Mouse (Mus musculus) hindbrain, postnatal 0 days (tissue): ENCODE data around the gene Rnf114. TPM values are rescaled to one million over a fixed set of nuclear protein-coding genes. Genes with fewer than 3 reads are reported as not detected.

ENCODE experiments used
- ATAC-seq: fragments of 200-750 bp; cut with Nextera tagmentation; 2 replicates; pipeline ENCODE4 v1.8.0; 2017; ENCODE audit warnings: mild to moderate bottlenecking, moderate TSS enrichment, moderate library complexity
- DNase-seq: peaks from one replicate; pipeline ENCODE4 v3.0.0-alpha.2; 2015; ENCODE audit warnings: low spot score
- H3K27ac ChIP-seq: fragments of 300-500 bp; sonication (generic); 2 replicates; pipeline ENCODE4 v1.5.1; 2014; ENCODE audit warnings: mild to moderate bottlenecking
- H3K27me3 ChIP-seq: fragments of 300-500 bp; sonication (generic); 2 replicates; pipeline ENCODE4 v1.6.1; 2014; ENCODE audit warnings: low read length, mixed read lengths; ENCODE audit not compliant: insufficient read depth
- H3K36me3 ChIP-seq: fragments of 300-500 bp; sonication (generic); 2 replicates; pipeline ENCODE4 v1.6.1; 2014; ENCODE audit warnings: low read length, mixed read lengths; ENCODE audit not compliant: insufficient read depth
- H3K4me1 ChIP-seq: fragments of 300-500 bp; sonication (generic); 2 replicates; pipeline ENCODE4 v1.6.1; 2014; ENCODE audit warnings: antibody characterized with exemption, low read length, mixed read lengths; ENCODE audit not compliant: insufficient read depth
- H3K4me2 ChIP-seq: fragments of 300-500 bp; sonication (generic); 2 replicates; pipeline ENCODE4 v1.6.1; 2014; ENCODE audit warnings: low read depth, mild to moderate bottlenecking, low read length, moderate library complexity, mixed read lengths
- H3K4me3 ChIP-seq: fragments of 300-500 bp; sonication (generic); 2 replicates; pipeline ENCODE4 v1.5.1; 2014; ENCODE audit warnings: low read length
- H3K9ac ChIP-seq: fragments of 300-500 bp; sonication (generic); replicated peaks from 2 replicates; pipeline ENCODE4 v1.6.1; 2014; ENCODE audit warnings: mild to moderate bottlenecking, low read length, moderate library complexity, mixed read lengths
- H3K9me3 ChIP-seq: fragments of 300-500 bp; sonication (generic); 2 replicates; pipeline ENCODE4 v1.6.1; 2016; ENCODE audit warnings: low read length, mixed read lengths
- CTCF ChIP-seq: IDR thresholded peaks from 2 replicates; pipeline ENCODE4 v1.5.1; 2016; ENCODE audit warnings: antibody characterized with exemption, control low read depth, low read depth
- WGBS: fragments of 180-500 bp; shearing (Covaris S2); extraction: QIAGEN DNeasy Blood & Tissue Kit; methylation state at CpG from one replicate; pipeline ENCODE4 v1.1.7; 2014; 5-methylcytosine and 5-hydroxymethylcytosine counted together
- polyA plus RNA-seq: library from polyadenylated mRNA; unstranded; fragments of >200 nt; fragmentation: Nextera tagmentation; extraction: Ambion mirVana; gene quantifications from 2 replicates; pipeline ENCODE4 v1.2.1, GENCODE M21; 2015
- total RNA-seq: library from RNA; depleted of rRNA; stranded (reverse); fragments of >200 nt; gene quantifications from 2 replicates; pipeline ENCODE4 v1.2.3, GENCODE M21; 2014

The Rnf114 gene
- total and polyA plus RNA-seq, 2 experiments from 2014 or later: 85.8 to 89.6 TPM

DNA sequence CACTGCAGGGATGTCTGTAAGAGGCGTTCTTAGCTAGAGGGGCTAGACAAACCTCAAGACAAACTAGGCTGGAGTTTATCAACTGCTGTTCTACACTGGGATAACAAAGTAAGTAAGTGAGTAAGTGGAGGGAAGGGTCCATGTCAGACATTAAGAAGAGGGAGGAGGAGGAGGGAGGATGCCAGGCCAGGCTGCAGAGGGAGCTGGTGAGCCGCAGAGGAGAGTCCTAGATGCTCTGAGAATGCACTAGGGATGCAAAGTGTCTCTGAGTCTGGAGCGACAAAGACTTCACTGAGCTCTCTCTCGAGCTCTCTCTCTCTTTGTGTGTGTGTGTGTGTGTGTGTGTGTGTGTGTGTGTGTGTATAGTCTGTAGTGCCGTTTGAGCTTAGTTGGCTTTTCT is 35.8 kb downstream of the Rnf114 start:
- Histone ChIP-seq H3K4me2 (no peak overlapping the region), H3K9me3 (no peaks in the 10 kb centered on the region), H3K27ac (no peak overlapping the region), H3K9ac (no peak overlapping the region), H3K36me3 (no peaks in the 10 kb centered on the region), H3K4me1 (no peaks in the 10 kb centered on the region), H3K27me3 (no peaks in the 10 kb centered on the region), H3K4me3 (no peak overlapping the region)
- WGBS: 16% methylated on average over 5 of the region's 5 CpGs
- peak; percentile 27; the same call in 1 of the 2 replicates for ATAC-seq
- no peak for DNase-seq
- peak; percentile 66 for TF ChIP-seq CTCF

DNA sequence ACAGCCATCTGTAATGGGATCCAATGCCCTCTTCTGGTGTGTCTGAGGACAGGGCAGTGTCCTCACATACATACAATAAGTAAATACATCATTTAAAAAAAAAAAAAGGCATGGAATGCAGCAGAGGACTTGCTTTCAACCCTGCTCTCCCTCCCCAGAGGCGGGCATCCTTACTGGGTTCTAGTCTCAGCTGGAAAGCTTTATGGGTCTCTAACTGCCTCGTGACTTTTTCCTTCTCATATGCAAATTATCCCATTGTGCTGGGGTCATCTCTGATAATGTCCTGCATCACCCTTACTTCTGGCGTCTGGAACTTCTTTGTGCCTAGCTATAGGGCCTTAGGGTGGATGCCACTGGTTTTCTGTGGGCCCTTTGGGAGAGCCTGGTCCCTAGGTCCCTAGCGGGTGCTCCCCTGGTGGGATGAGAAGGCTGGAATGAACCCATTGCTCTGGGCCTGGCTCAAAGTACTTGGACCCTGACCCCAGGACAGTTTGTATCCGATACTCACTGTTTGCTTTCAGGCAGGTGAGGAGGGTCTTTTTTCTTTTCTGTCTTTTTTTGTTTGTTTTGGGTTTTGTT is 37.6 kb downstream of the Rnf114 start:
- Histone ChIP-seq H3K36me3 (no peaks in the 10 kb centered on the region), H3K27ac (no peak overlapping the region), H3K4me2 (no peak overlapping the region), H3K4me1 (no peaks in the 10 kb centered on the region), H3K4me3 (no peak overlapping the region), H3K9me3 (no peaks in the 10 kb centered on the region), H3K27me3 (peaks cover 3% of the 10 kb centered on the region; the same call in 1 of the 2 replicates), H3K9ac (no peak overlapping the region)
- DNase-seq (no peak), ATAC-seq (no peak)
- 28% methylated on average over 5 of the region's 5 CpGs for WGBS
- TF ChIP-seq CTCF: no peak

DNA sequence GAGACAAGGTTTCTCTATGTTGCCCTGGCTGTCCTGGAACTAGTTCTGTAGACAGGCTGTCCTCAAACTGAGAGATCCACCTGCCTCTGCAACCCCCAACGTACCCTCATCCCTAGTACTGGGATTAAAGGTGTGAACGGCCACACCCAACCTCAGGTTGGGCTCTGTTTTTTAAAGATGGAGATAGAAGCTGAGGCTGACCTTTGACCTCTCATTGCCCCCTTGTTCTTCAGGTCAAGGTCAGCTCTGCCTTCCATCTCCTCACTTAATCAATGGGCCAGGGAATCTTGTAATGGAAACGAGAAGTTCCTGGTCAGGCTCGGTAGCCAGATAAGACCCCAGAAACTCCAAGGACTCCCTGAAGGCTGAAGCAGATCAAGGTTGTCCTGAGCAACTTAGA is 38.1 kb downstream of the Rnf114 start:
- Histone ChIP-seq H3K4me1 (no peaks in the 10 kb centered on the region), H3K9ac (no peak overlapping the region), H3K36me3 (no peaks in the 10 kb centered on the region), H3K4me3 (no peak overlapping the region), H3K4me2 (no peak overlapping the region), H3K9me3 (no peaks in the 10 kb centered on the region), H3K27ac (no peak overlapping the region), H3K27me3 (peaks cover 6% of the 10 kb centered on the region; the same call in 1 of the 2 replicates)
- no peak for TF ChIP-seq CTCF
- DNase-seq: no peak
- ATAC-seq: no peak
- 80% methylated on average over 4 of the region's 4 CpGs for WGBS

DNA sequence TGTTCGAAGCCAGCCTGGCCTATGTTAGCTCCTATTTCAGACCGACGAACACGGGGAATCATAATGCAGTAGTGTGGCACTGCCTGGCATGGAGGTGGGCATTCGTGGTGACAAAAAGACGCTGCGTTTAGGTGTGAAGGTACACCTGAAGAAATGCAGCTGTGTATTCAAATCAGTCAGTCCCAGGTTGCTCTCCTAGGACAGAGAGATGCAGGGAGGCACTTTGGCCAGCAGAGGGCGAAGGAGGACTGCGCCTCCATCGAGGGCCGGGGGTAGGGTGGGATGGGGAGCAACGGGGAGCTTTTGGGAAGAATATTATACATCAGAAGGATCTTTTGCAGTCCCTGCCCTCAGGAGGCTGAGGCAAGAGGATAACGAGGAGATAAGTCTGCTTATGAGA is 39.7 kb downstream of the Rnf114 start:
- no peak overlapping the region for H3K9ac ChIP-seq
- H3K36me3 ChIP-seq: no peaks in the 10 kb centered on the region
- 19% methylated on average over 13 of the region's 13 CpGs for WGBS
- no peaks in the 10 kb centered on the region for H3K9me3 ChIP-seq
- H3K4me1 ChIP-seq: no peaks in the 10 kb centered on the region
- peaks cover 8% of the 10 kb centered on the region; the same call in 1 of the 2 replicates for H3K27me3 ChIP-seq
- no peak overlapping the region for H3K27ac ChIP-seq
- no peak overlapping the region for H3K4me3 ChIP-seq
- H3K4me2 ChIP-seq: no peak overlapping the region
- DNase-seq (peak; percentile 67), ATAC-seq (no peak)
- peak; percentile 96 for TF ChIP-seq CTCF

DNA sequence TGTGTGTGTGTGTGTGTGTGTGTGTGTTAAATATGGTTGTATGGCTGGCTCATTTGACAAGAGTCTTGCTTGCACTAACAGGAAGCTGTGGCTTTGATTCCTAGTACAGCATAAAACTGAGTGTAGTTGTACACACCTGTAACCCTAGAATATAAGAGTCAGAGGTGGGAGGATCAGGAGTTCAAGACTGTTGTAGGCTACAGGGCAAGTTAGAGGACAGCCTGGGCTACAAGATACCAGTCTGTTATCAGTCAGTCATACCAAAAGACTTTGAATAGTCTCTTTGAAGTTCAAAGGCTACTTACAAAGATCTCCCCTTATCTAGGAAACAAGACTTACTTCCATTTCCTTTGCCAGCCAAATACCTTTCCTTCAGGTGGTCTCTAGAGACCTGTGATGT is 41.4 kb downstream of the Rnf114 start:
- ATAC-seq (no peak), DNase-seq (no peak)
- Histone ChIP-seq H3K4me1 (0 out of 2 replicates have a peak, but pooled peaks cover 4% of the 10 kb centered on the region), H3K9ac (no peak overlapping the region), H3K27me3 (peaks cover 16% of the 10 kb centered on the region; the same call in 1 of the 2 replicates), H3K27ac (no peak overlapping the region), H3K4me3 (no peak overlapping the region), H3K9me3 (no peaks in the 10 kb centered on the region), H3K36me3 (no peaks in the 10 kb centered on the region), H3K4me2 (no peak overlapping the region)
- no peak for TF ChIP-seq CTCF

DNA sequence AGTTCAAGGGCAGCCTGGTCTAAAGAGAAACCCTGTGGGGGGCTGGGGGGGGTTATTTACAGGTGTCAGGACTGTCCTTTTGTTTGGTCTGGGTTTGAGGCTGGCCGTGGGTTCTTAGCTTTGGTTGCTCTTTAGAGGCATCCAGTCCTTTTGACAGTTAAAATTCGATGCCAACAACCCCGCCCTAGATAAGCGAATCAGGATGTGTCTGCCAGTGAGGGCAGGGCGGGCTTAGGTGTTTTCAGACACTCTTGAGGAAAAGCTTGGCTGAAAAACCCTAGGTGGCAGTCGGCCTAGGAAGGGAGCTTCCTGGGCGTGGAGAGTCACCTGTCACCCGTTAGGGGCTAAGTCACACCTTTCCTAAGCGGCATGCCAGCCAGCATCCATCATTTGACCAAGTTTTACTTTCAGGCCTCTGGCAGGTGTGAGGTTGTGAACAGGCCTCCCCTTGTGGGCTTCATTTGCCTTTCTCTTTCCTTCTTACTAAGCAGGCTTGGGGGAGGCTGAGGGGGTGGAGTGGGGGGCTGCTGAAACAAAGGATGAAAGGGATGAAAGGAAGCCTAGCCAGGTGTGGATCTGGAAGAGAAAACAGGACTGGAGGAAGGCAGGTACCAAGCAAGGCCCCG is 44.0 kb downstream of the Rnf114 start:
- Histone ChIP-seq H3K9ac (no peak overlapping the region), H3K4me2 (no peak overlapping the region), H3K9me3 (no peaks in the 10 kb centered on the region), H3K4me3 (no peak overlapping the region), H3K27ac (no peak overlapping the region), H3K27me3 (peaks cover 19% of the 10 kb centered on the region; the same call in 1 of the 2 replicates), H3K36me3 (no peaks in the 10 kb centered on the region), H3K4me1 (0 out of 2 replicates have a peak, but pooled peaks cover 4% of the 10 kb centered on the region)
- TF ChIP-seq CTCF: no peak
- DNase-seq (no peak), ATAC-seq (no peak)
- WGBS: 49% methylated on average over 10 of the region's 10 CpGs
